Mouse (Mus musculus): ENCODE data around the gene Stx6. TPM values are rescaled to one million over a fixed set of nuclear protein-coding genes. Genes with fewer than 3 reads are reported as not detected.

Gene Stx6
- polyA plus RNA-seq, 1 experiment = 38.9 TPM

DNA sequence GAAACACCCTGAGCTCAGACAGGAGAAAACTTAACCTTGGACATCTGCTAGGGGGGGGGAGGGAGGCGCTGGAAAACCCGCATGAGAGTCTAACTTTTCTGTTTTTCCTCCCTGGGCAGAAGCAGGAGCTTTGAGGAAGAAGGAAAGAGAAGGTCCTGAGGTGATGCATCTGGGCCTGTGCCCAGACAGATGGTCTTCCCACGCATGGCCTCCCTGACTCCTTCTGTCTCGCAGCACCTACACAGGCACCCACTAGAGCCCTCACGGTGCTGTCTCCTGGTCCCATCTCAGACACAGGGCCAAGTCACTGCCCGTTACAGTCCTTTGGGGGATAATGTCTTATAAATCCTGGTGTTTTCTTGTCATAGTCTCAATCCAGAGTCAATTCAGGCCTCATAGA is 74.3 kb downstream of the Stx6 start:
- H3K27me3 ChIP-seq (replicated peaks; ENCODE audit: control insufficient read depth, insufficient read depth, low read length) = no peaks in the 10 kb centered on the region
- H3K4me1 ChIP-seq (ENCODE audit: control insufficient read depth, insufficient read depth, low read length) = peaks cover 70% of the 10 kb centered on the region
- peaks cover 2% of the 10 kb centered on the region; the same call in 1 of the 2 replicates for H3K36me3 ChIP-seq (ENCODE audit: control insufficient read depth, insufficient read depth, low read length)
- no peak for TF ChIP-seq POLR2A (IDR thresholded peaks at IDR 0.05; ENCODE audit: low read depth, low read length)
- TF ChIP-seq CTCF (conservative IDR thresholded peaks at IDR 0.05; ENCODE audit: insufficient read depth, insufficient read length, low read depth, low read length) = no peak
- H3K4me3 ChIP-seq (ENCODE audit: insufficient read depth, low read depth, low read length) = no peak overlapping the region
- H3K27ac ChIP-seq (ENCODE audit: insufficient read depth, low read depth, low read length) = peak overlapping the region; percentile 62
- DNase-seq = no peak
- 40% methylated on average over 6 of the region's 6 CpGs for WGBS

DNA sequence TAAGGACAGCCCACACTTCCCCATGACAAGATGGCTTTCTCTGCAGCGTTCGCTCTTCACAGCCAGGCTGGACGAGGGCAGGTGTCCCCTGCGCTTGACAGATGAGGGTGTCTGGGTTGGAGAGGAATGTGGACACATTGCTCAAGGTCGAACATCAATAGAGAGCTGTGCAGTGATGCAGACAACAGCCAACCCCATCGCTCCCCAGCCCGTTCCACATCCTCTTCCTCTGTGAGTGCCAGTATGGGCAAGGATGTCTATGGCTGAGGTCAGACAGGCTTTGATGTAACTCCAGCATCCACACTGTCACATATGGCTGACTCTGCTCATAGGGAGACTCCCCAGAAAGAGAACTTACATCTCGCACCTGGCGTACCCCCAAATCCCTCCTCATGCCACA is 74.9 kb downstream of the Stx6 start:
- 58% methylated on average over 9 of the region's 9 CpGs for WGBS
- peak overlapping the region; percentile 62 for H3K27ac ChIP-seq (ENCODE audit: insufficient read depth, low read depth, low read length)
- peaks cover 2% of the 10 kb centered on the region; the same call in 1 of the 2 replicates for H3K36me3 ChIP-seq (ENCODE audit: control insufficient read depth, insufficient read depth, low read length)
- peaks cover 74% of the 10 kb centered on the region for H3K4me1 ChIP-seq (ENCODE audit: control insufficient read depth, insufficient read depth, low read length)
- TF ChIP-seq CTCF (conservative IDR thresholded peaks at IDR 0.05; ENCODE audit: insufficient read depth, insufficient read length, low read depth, low read length) = no peak
- no peak for TF ChIP-seq POLR2A (IDR thresholded peaks at IDR 0.05; ENCODE audit: low read depth, low read length)
- no peak for DNase-seq
- no peak overlapping the region for H3K4me3 ChIP-seq (ENCODE audit: insufficient read depth, low read depth, low read length)
- H3K27me3 ChIP-seq (replicated peaks; ENCODE audit: control insufficient read depth, insufficient read depth, low read length) = no peaks in the 10 kb centered on the region

DNA sequence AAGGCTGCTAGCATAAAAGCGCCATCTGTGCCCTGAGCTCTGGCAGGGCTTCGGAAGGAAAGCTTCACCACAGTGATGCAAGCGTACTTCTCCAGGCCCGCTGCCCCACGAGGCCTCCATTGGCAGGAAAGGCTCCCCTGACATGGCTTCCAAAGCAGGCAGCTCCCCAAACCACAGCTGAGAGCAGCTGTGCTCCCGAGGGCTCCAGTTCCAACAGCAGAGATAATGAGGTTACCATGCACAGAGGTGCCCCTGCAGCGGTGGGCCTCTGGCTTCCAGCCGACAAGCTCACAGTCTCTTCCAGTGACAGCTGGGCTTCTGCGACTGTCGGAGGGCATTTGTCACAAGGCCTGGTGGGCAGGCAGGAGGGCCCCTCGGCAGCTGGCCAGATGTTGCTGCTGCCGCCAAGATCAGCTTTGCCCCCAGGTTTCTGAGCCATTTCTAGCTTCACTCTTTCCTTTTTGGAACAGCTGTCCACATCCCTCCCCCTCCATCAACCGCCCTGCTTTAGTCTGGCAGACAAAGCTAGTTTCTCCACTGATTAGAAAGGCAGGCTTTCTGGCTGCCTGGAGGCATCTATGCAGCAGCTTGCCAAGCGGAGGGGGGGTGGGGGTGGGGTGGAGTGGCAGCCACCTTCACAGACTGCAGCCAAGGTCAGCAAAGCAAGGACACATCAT is 75.6 kb downstream of the Stx6 start:
- no peak for TF ChIP-seq CTCF (conservative IDR thresholded peaks at IDR 0.05; ENCODE audit: insufficient read depth, insufficient read length, low read depth, low read length)
- no peak for TF ChIP-seq POLR2A (IDR thresholded peaks at IDR 0.05; ENCODE audit: low read depth, low read length)
- peaks cover 73% of the 10 kb centered on the region for H3K4me1 ChIP-seq (ENCODE audit: control insufficient read depth, insufficient read depth, low read length)
- peak; percentile 81 for DNase-seq
- 30% methylated on average over 14 of the region's 14 CpGs for whole genome bisulfite sequencing
- H3K27me3 ChIP-seq (replicated peaks; ENCODE audit: control insufficient read depth, insufficient read depth, low read length) = no peaks in the 10 kb centered on the region
- peak overlapping the region; percentile 62 for H3K27ac ChIP-seq (ENCODE audit: insufficient read depth, low read depth, low read length)
- peaks cover 2% of the 10 kb centered on the region; the same call in 1 of the 2 replicates for H3K36me3 ChIP-seq (ENCODE audit: control insufficient read depth, insufficient read depth, low read length)
- no peak overlapping the region for H3K4me3 ChIP-seq (ENCODE audit: insufficient read depth, low read depth, low read length)

DNA sequence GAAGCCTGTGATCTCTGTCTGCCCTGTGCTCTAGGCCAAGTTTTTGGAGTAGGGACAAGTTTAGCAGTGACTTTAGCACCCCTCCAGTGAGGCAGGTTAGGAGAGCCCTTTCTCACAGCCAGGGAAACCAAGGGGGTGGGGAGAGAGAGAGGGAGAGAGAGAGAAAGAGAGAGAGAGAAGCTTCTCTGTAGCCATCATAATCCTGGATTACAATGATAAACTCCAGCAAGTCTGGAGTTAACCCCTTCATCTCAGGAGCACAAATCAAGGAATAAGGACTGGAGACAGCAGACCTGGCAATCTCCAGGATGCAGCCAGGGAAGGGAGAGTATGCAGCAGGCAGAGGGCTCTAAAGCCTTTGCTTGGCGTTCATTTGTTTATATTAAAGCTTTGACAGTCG is 77.1 kb downstream of the Stx6 start:
- H3K36me3 ChIP-seq (ENCODE audit: control insufficient read depth, insufficient read depth, low read length) = peaks cover 2% of the 10 kb centered on the region; the same call in 1 of the 2 replicates
- no peaks in the 10 kb centered on the region for H3K27me3 ChIP-seq (replicated peaks; ENCODE audit: control insufficient read depth, insufficient read depth, low read length)
- peaks cover 70% of the 10 kb centered on the region for H3K4me1 ChIP-seq (ENCODE audit: control insufficient read depth, insufficient read depth, low read length)
- 50% methylated on average over 2 of the region's 2 CpGs for WGBS
- TF ChIP-seq POLR2A (IDR thresholded peaks at IDR 0.05; ENCODE audit: low read depth, low read length) (no peak), CTCF (conservative IDR thresholded peaks at IDR 0.05; ENCODE audit: insufficient read depth, insufficient read length, low read depth, low read length) (no peak)
- DNase-seq = no peak
- no peak overlapping the region for H3K4me3 ChIP-seq (ENCODE audit: insufficient read depth, low read depth, low read length)
- H3K27ac ChIP-seq (ENCODE audit: insufficient read depth, low read depth, low read length) = peak overlapping the region; percentile 93

DNA sequence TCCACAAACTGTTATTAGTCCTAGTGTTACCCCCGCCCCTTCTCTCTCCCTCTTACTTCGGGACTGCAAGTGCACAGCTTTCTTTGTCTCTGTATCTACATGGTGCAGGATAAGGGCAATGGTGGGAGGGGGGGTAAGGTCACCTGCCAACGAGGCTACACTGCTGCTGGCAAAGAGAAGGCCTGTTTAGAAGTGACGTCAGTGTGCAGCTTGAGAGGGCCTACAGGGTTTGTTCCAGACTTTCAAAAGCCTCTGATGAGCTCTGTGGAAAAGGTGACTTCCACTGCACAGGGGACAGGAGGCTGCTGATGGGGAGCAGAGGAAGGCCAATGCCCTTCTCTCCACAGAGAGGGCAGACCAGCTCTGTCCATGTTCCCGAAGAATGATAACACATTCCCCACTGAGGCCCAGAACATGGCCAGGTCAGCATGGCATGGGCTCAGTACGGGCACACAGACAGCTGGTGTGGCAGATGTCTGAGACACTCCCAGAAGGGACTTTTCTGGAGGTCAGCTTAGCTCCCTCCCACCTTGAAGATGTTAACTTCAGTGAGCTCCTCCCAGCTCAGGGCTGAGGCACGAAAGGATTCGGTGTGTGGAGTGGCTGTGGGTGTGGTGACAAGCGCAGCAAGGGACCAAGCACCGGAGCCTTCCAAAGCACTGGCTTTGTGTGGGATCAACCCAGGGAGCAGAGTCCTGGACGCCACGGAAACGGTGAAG is 78.0 kb downstream of the Stx6 start:
- no peak for DNase-seq
- Histone ChIP-seq H3K27ac (ENCODE audit: insufficient read depth, low read depth, low read length) (peak overlapping the region; percentile 93), H3K27me3 (replicated peaks; ENCODE audit: control insufficient read depth, insufficient read depth, low read length) (no peaks in the 10 kb centered on the region)

DNA sequence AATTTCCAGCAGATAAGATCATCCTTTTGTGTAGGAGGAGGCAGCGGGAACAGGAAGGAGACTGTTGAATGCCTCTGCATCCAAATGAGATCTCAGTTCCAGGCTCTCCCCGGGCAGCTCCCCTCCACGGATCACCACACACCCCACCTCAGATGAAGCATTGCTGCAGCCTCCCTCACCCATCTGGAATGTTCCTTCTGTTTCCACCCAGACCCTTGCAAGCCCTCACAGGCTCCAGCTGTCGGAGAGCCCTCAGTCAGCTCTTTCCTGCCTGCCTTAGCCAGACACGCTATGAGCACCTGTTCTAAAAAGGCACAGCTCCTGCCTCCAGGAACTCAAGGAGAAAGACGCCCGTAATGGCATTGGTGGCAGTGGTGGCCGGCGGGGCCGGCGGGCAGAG is 78.9 kb downstream of the Stx6 start:
- no peak for TF ChIP-seq POLR2A (IDR thresholded peaks at IDR 0.05; ENCODE audit: low read depth, low read length)
- peaks cover 68% of the 10 kb centered on the region for H3K4me1 ChIP-seq (ENCODE audit: control insufficient read depth, insufficient read depth, low read length)
- no peaks in the 10 kb centered on the region for H3K27me3 ChIP-seq (replicated peaks; ENCODE audit: control insufficient read depth, insufficient read depth, low read length)
- WGBS = 40% methylated on average over 11 of the region's 11 CpGs
- peak overlapping the region; percentile 93 for H3K27ac ChIP-seq (ENCODE audit: insufficient read depth, low read depth, low read length)
- H3K4me3 ChIP-seq (ENCODE audit: insufficient read depth, low read depth, low read length) = no peak overlapping the region
- no peak for DNase-seq
- H3K36me3 ChIP-seq (ENCODE audit: control insufficient read depth, insufficient read depth, low read length) = no peaks in the 10 kb centered on the region; the same call in 1 of the 2 replicates

More for the DNA sequence above, 78.0 kb downstream of the Stx6 start:
- no peak overlapping the region for H3K4me3 ChIP-seq (ENCODE audit: insufficient read depth, low read depth, low read length)
- 42% methylated on average over 13 of the region's 13 CpGs for WGBS
- H3K36me3 ChIP-seq (ENCODE audit: control insufficient read depth, insufficient read depth, low read length) = no peaks in the 10 kb centered on the region; the same call in 1 of the 2 replicates
- H3K4me1 ChIP-seq (ENCODE audit: control insufficient read depth, insufficient read depth, low read length) = peaks cover 69% of the 10 kb centered on the region
- TF ChIP-seq POLR2A (IDR thresholded peaks at IDR 0.05; ENCODE audit: low read depth, low read length) (no peak), CTCF (conservative IDR thresholded peaks at IDR 0.05; ENCODE audit: insufficient read depth, insufficient read length, low read depth, low read length) (no peak)

DNA sequence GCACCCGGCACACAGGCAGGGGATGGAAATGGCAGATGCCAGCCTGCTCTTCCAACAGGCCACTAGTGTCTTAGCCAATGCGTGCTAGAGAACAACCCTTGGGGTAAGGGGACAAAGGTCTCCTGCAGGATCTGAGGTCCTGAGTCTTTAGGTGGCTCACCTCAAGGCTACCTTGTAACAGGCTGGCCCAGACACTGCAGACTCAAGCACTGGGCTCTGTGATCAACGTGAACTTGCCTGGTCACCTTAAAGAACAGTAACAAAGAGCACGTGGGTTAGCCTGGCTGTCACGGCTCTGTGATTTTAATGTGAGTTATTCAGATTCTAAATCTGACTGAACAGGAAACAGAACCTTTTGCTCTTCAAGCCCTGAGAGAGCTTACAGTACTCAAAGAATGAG is 79.6 kb downstream of the Stx6 start:
- Histone ChIP-seq H3K27ac (ENCODE audit: insufficient read depth, low read depth, low read length) (peak overlapping the region; percentile 93), H3K4me1 (ENCODE audit: control insufficient read depth, insufficient read depth, low read length) (peaks cover 61% of the 10 kb centered on the region), H3K27me3 (replicated peaks; ENCODE audit: control insufficient read depth, insufficient read depth, low read length) (no peaks in the 10 kb centered on the region), H3K36me3 (ENCODE audit: control insufficient read depth, insufficient read depth, low read length) (no peaks in the 10 kb centered on the region; the same call in 1 of the 2 replicates), H3K4me3 (ENCODE audit: insufficient read depth, low read depth, low read length) (peak overlapping the region; percentile 2; the same call in 1 of the 2 replicates)
- no peak for TF ChIP-seq POLR2A (IDR thresholded peaks at IDR 0.05; ENCODE audit: low read depth, low read length)
- 39% methylated on average over 5 of the region's 5 CpGs for WGBS
- DNase-seq = peak; percentile 88
